In the genomic region with DNA sequence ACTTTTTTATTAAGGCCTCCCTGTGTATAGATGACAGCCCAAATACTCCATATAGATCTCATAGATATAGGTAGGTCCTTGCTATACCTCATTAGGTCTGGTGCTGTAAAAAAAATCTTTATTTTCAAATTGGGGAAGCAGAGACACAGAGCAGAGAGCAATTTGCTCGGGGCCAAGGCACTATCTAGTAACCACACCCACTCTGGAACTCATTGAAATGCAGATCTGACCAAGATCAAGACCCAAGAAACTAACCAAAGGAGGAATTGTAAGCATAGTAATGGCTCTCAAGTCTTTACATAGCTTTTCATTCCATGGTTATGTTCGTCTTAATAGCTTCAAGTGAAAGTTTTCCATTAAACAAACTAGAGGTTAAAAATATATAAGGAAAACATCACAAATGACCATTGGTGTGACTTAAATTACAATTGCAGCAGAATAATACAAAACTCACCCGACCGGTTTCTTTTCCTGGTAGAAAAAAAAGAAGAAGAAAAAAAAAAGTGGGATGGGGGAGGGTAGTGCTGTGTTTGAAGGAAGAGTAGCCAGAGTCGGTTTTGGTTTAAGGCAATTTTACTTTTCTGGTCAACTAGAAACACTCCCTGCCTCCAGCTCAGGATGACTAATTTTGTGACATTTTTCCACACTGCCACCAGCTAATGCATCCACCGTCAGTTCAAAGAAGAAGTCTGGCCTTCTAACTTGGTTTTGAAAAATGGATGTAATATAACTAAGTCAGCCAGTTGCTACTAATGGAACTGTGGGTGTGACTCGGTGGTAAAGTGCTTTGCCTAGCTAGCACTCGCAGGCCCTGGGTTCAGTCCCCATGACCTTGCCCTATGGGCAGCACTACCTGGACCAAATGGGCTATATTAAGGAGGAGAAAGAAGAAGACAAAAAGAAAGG, we compare ENCODE assay signal across 13 mouse cellular contexts. TPM values are rescaled to one million over a fixed set of nuclear protein-coding genes. Genes with fewer than 3 reads are reported as not detected.
DNase-seq lines count a peak whose midpoint lies in the region; ATAC-seq and TF ChIP-seq lines count a peak whose summit lies in the region.
"Had no signal": no experiment of that assay in that cellular context is flagged by ENCODE, and none has a peak within 500 bp of the region (broad histone marks: within the 10 kb centered on the region; RNA-seq: fewer than 3 reads in every experiment).

No protein-coding gene starts in this region.

- peaks cover 18% of the 10 kb centered on the region for H3K4me1 ChIP-seq in intestine, embryonic 15.5 days (replicated peaks)
- H3K4me1 ChIP-seq in intestine, postnatal 0 days (replicated peaks; ENCODE audit: control insufficient read depth, insufficient read depth, low read length), result no peaks in the 10 kb centered on the region; the same call in 1 of the 2 replicates

- DNase-seq in lung, postnatal 36 days, result peak; percentile 24
- DNase-seq in lung, postnatal 4 days, result no peak
- DNase-seq in R1 (ENCODE audit: low read depth, low spot score), result peak; percentile 81
- DNase-seq in left cerebral cortex, postnatal 4 days, result no peak
- no peak for DNase-seq in layer of hippocampus, adult 2 months (ENCODE audit: low spot score in 2 of 2)
- DNase-seq: gastrocnemius, postnatal 36 days; kidney, adult 11 months; thymus, adult 18-20 months had no signal

- WGBS in intestine, embryonic 15.5 days, result 30% methylated on average over 8 of the region's 8 CpGs
- 23% methylated on average over 8 of the region's 8 CpGs for WGBS in intestine, postnatal 0 days

- intact Hi-C loops in left cerebral cortex, postnatal 4 days (cut with DNase I), result no loop called here

- no peaks in the 10 kb centered on the region for H3K36me3 ChIP-seq in intestine, embryonic 15.5 days
- H3K36me3 ChIP-seq in intestine, postnatal 0 days (ENCODE audit: control insufficient read depth, insufficient read depth), result no peaks in the 10 kb centered on the region
- H3K36me3 ChIP-seq: heart, embryonic 12.5 days; limb, embryonic 10.5 days; liver, embryonic 15.5 days had no signal

- H3K27me3 ChIP-seq in intestine, embryonic 15.5 days (replicated peaks), result no peaks in the 10 kb centered on the region
- no peaks in the 10 kb centered on the region for H3K27me3 ChIP-seq in intestine, postnatal 0 days (replicated peaks; ENCODE audit: control insufficient read depth, insufficient read depth, low read length)

- no peak overlapping the region for H3K9ac ChIP-seq in intestine, embryonic 15.5 days
- H3K9ac ChIP-seq in intestine, postnatal 0 days (ENCODE audit: low read depth, low read length), result no peak overlapping the region
- H3K9ac ChIP-seq: heart, embryonic 12.5 days; liver, embryonic 15.5 days had no signal

- H3K4me3 ChIP-seq in intestine, embryonic 15.5 days (replicated peaks), result no peak overlapping the region
- H3K4me3 ChIP-seq in intestine, postnatal 0 days (ENCODE audit: low read depth, low read length), result no peak overlapping the region
- no peak overlapping the region for H3K4me3 ChIP-seq in layer of hippocampus, adult 2 months
- H3K4me3 ChIP-seq: heart, embryonic 12.5 days; limb, embryonic 10.5 days; liver, embryonic 15.5 days had no signal

- no peak overlapping the region for H3K4me2 ChIP-seq in intestine, embryonic 15.5 days (replicated peaks)
- H3K4me2 ChIP-seq in intestine, postnatal 0 days (replicated peaks; ENCODE audit: low read depth), result no peak overlapping the region
- H3K4me2 ChIP-seq: heart, embryonic 12.5 days; liver, embryonic 15.5 days had no signal

- no peak for TF ChIP-seq CTCF in intestine, postnatal 0 days (IDR thresholded peaks at IDR 0.05; ENCODE audit: low read depth)
- TF ChIP-seq CTCF in layer of hippocampus, adult 2 months (conservative IDR thresholded peaks at IDR 0.05), result no peak

- H3K9me3 ChIP-seq in intestine, embryonic 15.5 days, result no peaks in the 10 kb centered on the region
- no peaks in the 10 kb centered on the region for H3K9me3 ChIP-seq in intestine, postnatal 0 days (ENCODE audit: control insufficient read depth)
- H3K9me3 ChIP-seq: heart, embryonic 12.5 days; limb, embryonic 10.5 days; liver, embryonic 15.5 days had no signal

- ATAC-seq in intestine, embryonic 15.5 days, result peak; percentile 18; the same call in 1 of the 2 replicates
- no peak for ATAC-seq in intestine, postnatal 0 days

- H3K27ac ChIP-seq in intestine, embryonic 15.5 days, result 0 out of 2 replicates have a peak overlapping the region, but pooled peaks have one; percentile 22
- no peak overlapping the region; the same call in 1 of the 2 replicates for H3K27ac ChIP-seq in intestine, postnatal 0 days (ENCODE audit: low read depth, low read length)
- H3K27ac ChIP-seq in layer of hippocampus, adult 2 months, result no peak overlapping the region
- H3K27ac ChIP-seq: limb, embryonic 10.5 days; liver, embryonic 15.5 days had no signal

RNA-seq across cellular contexts. Expression of a gene that starts 3.4 kb away (rescaled TPM):
- 2.6 and 3.5 TPM in 2 replicates for polyA plus RNA-seq in intestine, embryonic 15.5 days (2015; fragmentation: Nextera tagmentation; extraction: Ambion mirVana)
- polyA plus RNA-seq in intestine, postnatal 0 days (2015; fragmentation: Nextera tagmentation; extraction: Ambion mirVana), result 0.50 and 0.58 TPM in 2 replicates
- total RNA-seq in left cerebral cortex, postnatal 4 days (2021), result 100 to 1,000 TPM; 276 to 282 TPM
- 100 to 1,000 TPM; 288 to 291 TPM for total RNA-seq in layer of hippocampus, adult 2 months (2021)

Comparison
In these comparisons a context has a peak if more than half of its experiments do, and no peak if none do; other contexts are left out.
1. DNase-seq: peak in lung, postnatal 36 days (single experiment) and R1 (single experiment); none in lung, postnatal 4 days (0 of 2), left cerebral cortex, postnatal 4 days (single experiment) and layer of hippocampus, adult 2 months (0 of 2).